In genomic region chr2:116972614-116972985, GRCm38 (mm10) we compare ENCODE assay signal across 7 mouse cellular contexts.
DNase-seq lines count a peak whose midpoint lies in the region; ATAC-seq lines count a peak whose summit lies in the region.

No protein-coding gene starts in this region.

- peak overlapping the region; percentile 34 for H3K4me3 ChIP-seq in forebrain, embryonic 10.5 days
- H3K4me3 ChIP-seq in hindbrain, embryonic 16.5 days (ENCODE audit: low read length) = no peak overlapping the region

- H3K4me1 ChIP-seq in forebrain, embryonic 10.5 days = peaks cover 68% of the 10 kb centered on the region
- H3K4me1 ChIP-seq in hindbrain, embryonic 16.5 days (ENCODE audit: control insufficient read depth, insufficient read depth, low read depth, low read length) = peaks cover 30% of the 10 kb centered on the region

- H3K36me3 ChIP-seq in forebrain, embryonic 10.5 days (replicated peaks) = no peaks in the 10 kb centered on the region
- no peaks in the 10 kb centered on the region for H3K36me3 ChIP-seq in hindbrain, embryonic 16.5 days (ENCODE audit: control insufficient read depth, insufficient read depth, low read length)

- peak overlapping the region; percentile 34; the same call in 1 of the 2 replicates for H3K4me2 ChIP-seq in hindbrain, embryonic 16.5 days (ENCODE audit: low read length)

- peak; percentile 91 for DNase-seq in 3T3-L1 (ENCODE audit: low read depth, low spot score)
- DNase-seq in forebrain, embryonic 10.5 days (ENCODE audit: extremely low spot score, low spot score) = peak; percentile 72
- DNase-seq in mesoderm, embryonic 11.5 days (ENCODE audit: low read depth, low spot score) = peak; percentile 80
- no peak for DNase-seq in cerebellum, postnatal 10 days
- DNase-seq in urinary bladder, postnatal 36 days (ENCODE audit: low spot score in 2 of 2) = no peak

- peaks cover 38% of the 10 kb centered on the region for H3K27me3 ChIP-seq in forebrain, embryonic 10.5 days (ENCODE audit: poor library complexity, severe bottlenecking)
- H3K27me3 ChIP-seq in hindbrain, embryonic 16.5 days (replicated peaks; ENCODE audit: control insufficient read depth, insufficient read depth, low read length) = no peaks in the 10 kb centered on the region

- H3K9ac ChIP-seq in hindbrain, embryonic 16.5 days (ENCODE audit: low read depth, low read length) = peak overlapping the region; percentile 20; the same call in 1 of the 2 replicates

- WGBS in forebrain, embryonic 10.5 days = 1% methylated on average over 6 of the region's 6 CpGs
- WGBS in hindbrain, embryonic 16.5 days = under 1% methylated on average over 6 of the region's 6 CpGs

- H3K9me3 ChIP-seq in forebrain, embryonic 10.5 days = no peaks in the 10 kb centered on the region
- H3K9me3 ChIP-seq in hindbrain, embryonic 16.5 days (ENCODE audit: control insufficient read depth, low read length) = no peaks in the 10 kb centered on the region

- peak; percentile 8 for ATAC-seq in CD4-positive, CD25-positive, alpha-beta regulatory T cell, adult 4 months
- ATAC-seq in hindbrain, embryonic 16.5 days = no peak

- H3K27ac ChIP-seq in forebrain, embryonic 10.5 days = peak overlapping the region; percentile 98
- H3K27ac ChIP-seq in hindbrain, embryonic 16.5 days (ENCODE audit: low read depth, low read length) = peak overlapping the region; percentile 45; the same call in 1 of the 2 replicates

Comparison
In these comparisons a context has a peak if more than half of its experiments do, and no peak if none do; other contexts are left out.
1. DNase-seq: peak in 3T3-L1 (single experiment), forebrain, embryonic 10.5 days (single experiment) and mesoderm, embryonic 11.5 days (single experiment); none in cerebellum, postnatal 10 days (0 of 2) and urinary bladder, postnatal 36 days (0 of 2).